Mouse (Mus musculus): ENCODE data around the gene Pon2. TPM values are rescaled to one million over a fixed set of nuclear protein-coding genes. Genes with fewer than 3 reads are reported as not detected.
A peak's percentile ranks its signal among the peaks of the same experiment; 100 is the strongest.

Pon2 gene
- polyA plus RNA-seq, 1 experiment from 2014 or later: 32.4 TPM

DNA sequence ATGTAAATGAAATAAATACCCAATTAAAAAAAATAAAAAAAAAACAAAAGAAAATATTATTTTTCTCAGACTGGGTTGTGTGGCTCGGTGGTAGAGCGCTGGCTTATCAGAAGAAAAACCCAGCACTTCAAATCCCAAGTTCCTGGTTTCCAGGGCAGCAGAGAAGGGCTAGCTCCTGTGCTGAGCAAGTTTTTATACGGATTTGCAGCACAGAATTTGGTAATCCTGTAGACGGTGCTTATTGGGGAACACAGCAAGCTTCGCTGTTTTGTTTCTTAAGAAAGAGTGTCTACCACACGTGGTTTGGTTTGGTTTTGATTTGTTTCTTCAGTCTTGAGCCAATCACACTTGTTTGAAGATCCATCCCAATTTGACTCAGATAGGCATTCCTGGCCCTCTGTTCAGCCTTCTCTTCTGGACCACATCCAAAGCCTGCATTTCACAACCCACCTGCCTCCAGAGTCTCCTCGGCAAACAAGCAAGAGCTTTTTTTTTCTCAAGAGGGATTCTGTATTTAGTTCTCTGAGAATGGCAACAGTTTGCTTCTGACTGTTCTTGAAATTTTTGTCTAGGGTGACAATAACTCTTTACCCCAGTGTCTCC lies 11.4 kb upstream of the Pon2 start:
- H3K4me1 ChIP-seq (replicated peaks): peaks cover 4% of the 10 kb centered on the region; the same call in 1 of the 2 replicates
- H3K27me3 ChIP-seq (ENCODE audit: insufficient read depth, poor library complexity, severe bottlenecking): no peaks in the 10 kb centered on the region
- H3K4me3 ChIP-seq: no peak overlapping the region
- H3K9me3 ChIP-seq: no peaks in the 10 kb centered on the region
- H3K36me3 ChIP-seq: no peaks in the 10 kb centered on the region
- WGBS: 83% methylated on average over 7 of the region's 7 CpGs
- DNase-seq (ENCODE audit: low spot score): no peak
- no peak overlapping the region for H3K27ac ChIP-seq

DNA sequence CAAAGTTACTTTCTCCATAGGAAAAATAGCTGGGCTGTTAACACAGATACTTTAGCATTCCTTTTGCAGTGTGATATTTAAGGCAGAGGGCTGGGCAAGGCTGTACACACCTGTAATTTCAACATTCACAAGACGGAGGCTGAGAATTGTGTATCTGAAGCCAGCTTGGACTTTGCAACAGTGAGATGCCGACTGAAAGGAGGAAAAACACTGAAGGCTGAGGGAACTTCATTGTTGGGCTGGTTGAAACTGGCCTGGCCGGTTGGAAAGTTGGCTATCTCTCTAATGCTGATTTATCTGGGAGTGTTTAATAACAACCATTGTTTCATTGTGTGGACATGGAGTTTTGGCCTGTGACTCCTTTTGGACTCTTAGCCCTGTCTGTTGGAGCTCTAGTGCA lies 7.7 kb upstream of the Pon2 start:
- Histone ChIP-seq H3K9me3 (no peaks in the 10 kb centered on the region), H3K27ac (no peak overlapping the region), H3K4me3 (no peak overlapping the region), H3K4me1 (replicated peaks) (peaks cover 4% of the 10 kb centered on the region; the same call in 1 of the 2 replicates), H3K36me3 (no peaks in the 10 kb centered on the region), H3K27me3 (ENCODE audit: insufficient read depth, poor library complexity, severe bottlenecking) (no peaks in the 10 kb centered on the region)
- DNase-seq (ENCODE audit: low spot score): no peak
- 82% methylated on average over 3 of the region's 3 CpGs for WGBS

DNA sequence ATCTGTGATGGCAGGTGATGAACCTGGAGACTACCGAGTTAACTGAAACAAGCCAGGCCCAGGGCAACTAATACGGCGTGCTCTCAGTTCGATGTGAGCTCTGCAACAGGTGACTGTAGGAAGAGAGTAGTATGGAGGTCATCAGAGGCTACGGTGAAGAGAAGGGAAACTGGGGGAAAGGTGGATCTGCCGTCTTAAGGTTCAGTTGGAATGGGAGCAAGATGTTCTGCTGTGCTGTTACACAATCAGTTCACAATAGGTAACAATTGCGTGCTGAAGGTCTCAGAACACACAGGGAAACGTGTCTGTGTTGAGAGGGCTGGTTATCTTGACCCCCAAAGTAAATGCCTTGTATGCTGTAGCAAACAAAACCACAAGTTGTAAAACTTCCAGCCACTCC lies 6.7 kb upstream of the Pon2 start:
- H3K4me1 ChIP-seq (replicated peaks): peaks cover 4% of the 10 kb centered on the region; the same call in 1 of the 2 replicates
- peaks cover 2% of the 10 kb centered on the region; the same call in 1 of the 2 replicates for H3K27me3 ChIP-seq (ENCODE audit: insufficient read depth, poor library complexity, severe bottlenecking)
- H3K27ac ChIP-seq: no peak overlapping the region
- 87% methylated on average over 8 of the region's 8 CpGs for WGBS
- no peaks in the 10 kb centered on the region for H3K36me3 ChIP-seq
- no peaks in the 10 kb centered on the region for H3K9me3 ChIP-seq
- no peak for DNase-seq (ENCODE audit: low spot score)
- no peak overlapping the region for H3K4me3 ChIP-seq

DNA sequence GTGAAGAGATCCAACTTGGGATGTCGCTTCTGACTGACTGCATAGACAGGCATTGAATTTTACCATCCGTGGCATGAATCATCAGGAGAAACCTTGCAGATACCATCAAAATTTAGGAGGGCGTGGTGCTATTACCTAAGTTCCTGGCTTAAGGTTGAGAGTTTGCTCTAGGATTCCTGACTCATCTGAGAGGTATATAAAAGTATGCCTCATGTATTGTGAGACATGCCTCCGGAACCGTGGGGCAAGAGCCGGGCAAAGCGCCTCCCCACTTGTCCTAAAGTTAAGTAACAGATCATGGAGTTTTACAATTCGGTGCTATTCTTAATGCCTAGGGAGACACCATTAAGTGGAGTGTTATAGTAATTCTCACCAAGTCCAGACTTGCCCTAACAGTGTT lies 2.4 kb upstream of the Pon2 start:
- Histone ChIP-seq H3K4me1 (replicated peaks) (peaks cover 23% of the 10 kb centered on the region), H3K9me3 (no peaks in the 10 kb centered on the region), H3K27me3 (ENCODE audit: insufficient read depth, poor library complexity, severe bottlenecking) (peaks cover 7% of the 10 kb centered on the region; the same call in 1 of the 2 replicates), H3K4me3 (no peak overlapping the region), H3K27ac (no peak overlapping the region), H3K36me3 (no peaks in the 10 kb centered on the region)
- 92% methylated on average over 8 of the region's 8 CpGs for WGBS
- DNase-seq (ENCODE audit: low spot score): no peak

DNA sequence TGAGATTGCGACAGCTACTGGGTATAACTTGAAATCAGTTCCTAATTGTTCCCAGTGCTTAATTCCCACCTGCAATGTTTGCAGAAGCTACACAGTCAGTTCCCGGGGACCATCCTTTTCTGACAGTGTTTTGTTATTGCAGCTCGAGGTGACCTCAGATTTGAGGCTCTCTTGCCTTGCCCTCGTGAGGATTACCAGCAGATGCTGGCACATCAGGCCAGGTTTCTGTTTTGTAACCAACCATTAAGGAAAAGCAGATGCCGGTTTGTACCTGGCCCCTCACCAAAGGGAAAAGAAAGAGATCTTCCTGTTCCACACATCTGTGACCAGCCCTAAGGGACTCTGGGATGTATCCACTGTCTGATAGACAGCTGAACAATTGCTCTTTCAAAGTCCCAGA lies 1.3 kb upstream of the Pon2 start:
- Histone ChIP-seq H3K27me3 (ENCODE audit: insufficient read depth, poor library complexity, severe bottlenecking) (peaks cover 7% of the 10 kb centered on the region; the same call in 1 of the 2 replicates), H3K4me3 (no peak overlapping the region), H3K36me3 (no peaks in the 10 kb centered on the region), H3K27ac (no peak overlapping the region), H3K4me1 (replicated peaks) (peaks cover 19% of the 10 kb centered on the region), H3K9me3 (no peaks in the 10 kb centered on the region)
- WGBS: 60% methylated on average over 5 of the region's 5 CpGs
- no peak for DNase-seq (ENCODE audit: low spot score)

DNA sequence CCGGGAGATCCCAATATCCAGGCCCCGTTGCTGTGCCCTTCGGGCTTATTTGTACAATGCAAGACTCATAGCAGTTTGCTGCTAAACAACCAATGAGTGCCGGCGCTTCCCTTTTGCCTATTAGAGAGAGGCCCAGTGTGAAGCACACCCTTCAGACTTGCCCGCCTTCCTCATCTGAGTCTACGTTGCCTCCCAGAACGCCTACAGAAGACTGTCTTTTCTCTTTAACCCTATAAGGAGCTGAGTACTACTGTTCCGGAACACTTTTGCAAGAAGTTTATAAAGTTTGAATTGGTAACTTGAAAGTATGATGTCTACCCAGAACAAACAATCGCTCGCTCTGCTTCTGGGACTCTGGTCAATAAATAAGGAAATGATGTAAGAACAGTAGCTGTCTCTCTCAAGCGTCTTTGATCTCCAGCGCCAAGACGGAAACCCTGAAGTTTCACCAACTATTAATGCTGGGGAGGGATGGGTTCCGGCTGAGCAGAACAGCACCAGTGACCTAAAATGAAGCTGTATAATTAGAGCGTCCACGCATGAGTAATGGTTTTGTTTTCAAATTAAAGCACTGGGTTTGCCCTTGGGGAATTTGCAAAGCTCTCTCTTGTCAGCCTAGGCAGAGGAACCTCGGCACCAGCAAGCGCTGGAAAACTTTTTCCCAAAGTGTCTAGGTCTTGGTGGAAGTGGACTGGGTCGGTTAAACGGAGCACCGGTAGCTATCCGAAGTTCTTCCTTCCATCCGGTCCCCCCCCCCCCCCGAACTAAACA lies 749 bp downstream of the Pon2 start:
- Histone ChIP-seq H3K36me3 (0 out of 2 replicates have a peak, but pooled peaks cover under 1% of the 10 kb centered on the region), H3K27me3 (ENCODE audit: insufficient read depth, poor library complexity, severe bottlenecking) (peaks cover 7% of the 10 kb centered on the region; the same call in 1 of the 2 replicates), H3K4me1 (replicated peaks) (peaks cover 19% of the 10 kb centered on the region), H3K9me3 (no peaks in the 10 kb centered on the region), H3K4me3 (peak overlapping the region; percentile 78), H3K27ac (peak overlapping the region; percentile 96)
- 5% methylated on average over 25 of the region's 25 CpGs for WGBS
- peak; percentile 59 for DNase-seq (ENCODE audit: low spot score)

DNA sequence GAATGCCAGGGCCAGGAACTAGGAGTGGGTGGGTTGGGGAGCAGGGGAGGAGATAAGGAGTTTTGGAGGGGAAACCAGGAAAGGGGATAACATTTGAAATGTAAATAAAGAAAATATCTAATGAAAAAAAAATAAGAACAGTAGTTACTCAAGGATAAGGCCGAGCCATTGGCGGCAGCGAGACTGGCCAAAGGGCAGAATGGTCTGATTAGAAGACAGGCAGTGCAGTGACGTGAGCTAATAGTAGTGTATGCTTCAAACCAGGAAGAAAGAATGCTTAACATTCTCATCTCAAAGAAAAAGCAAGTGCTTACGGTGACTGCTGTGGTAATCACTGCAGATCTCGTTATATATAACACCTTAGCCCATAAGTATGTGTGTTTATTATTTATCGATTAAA lies 2.2 kb downstream of the Pon2 start:
- H3K4me1 ChIP-seq (replicated peaks): peaks cover 19% of the 10 kb centered on the region
- DNase-seq (ENCODE audit: low spot score): no peak
- H3K9me3 ChIP-seq: no peaks in the 10 kb centered on the region
- H3K27ac ChIP-seq: no peak overlapping the region
- H3K27me3 ChIP-seq (ENCODE audit: insufficient read depth, poor library complexity, severe bottlenecking): peaks cover 7% of the 10 kb centered on the region; the same call in 1 of the 2 replicates
- no peak overlapping the region for H3K4me3 ChIP-seq
- 96% methylated on average over 7 of the region's 7 CpGs for WGBS
- H3K36me3 ChIP-seq: peaks cover 3% of the 10 kb centered on the region; the same call in 1 of the 2 replicates

DNA sequence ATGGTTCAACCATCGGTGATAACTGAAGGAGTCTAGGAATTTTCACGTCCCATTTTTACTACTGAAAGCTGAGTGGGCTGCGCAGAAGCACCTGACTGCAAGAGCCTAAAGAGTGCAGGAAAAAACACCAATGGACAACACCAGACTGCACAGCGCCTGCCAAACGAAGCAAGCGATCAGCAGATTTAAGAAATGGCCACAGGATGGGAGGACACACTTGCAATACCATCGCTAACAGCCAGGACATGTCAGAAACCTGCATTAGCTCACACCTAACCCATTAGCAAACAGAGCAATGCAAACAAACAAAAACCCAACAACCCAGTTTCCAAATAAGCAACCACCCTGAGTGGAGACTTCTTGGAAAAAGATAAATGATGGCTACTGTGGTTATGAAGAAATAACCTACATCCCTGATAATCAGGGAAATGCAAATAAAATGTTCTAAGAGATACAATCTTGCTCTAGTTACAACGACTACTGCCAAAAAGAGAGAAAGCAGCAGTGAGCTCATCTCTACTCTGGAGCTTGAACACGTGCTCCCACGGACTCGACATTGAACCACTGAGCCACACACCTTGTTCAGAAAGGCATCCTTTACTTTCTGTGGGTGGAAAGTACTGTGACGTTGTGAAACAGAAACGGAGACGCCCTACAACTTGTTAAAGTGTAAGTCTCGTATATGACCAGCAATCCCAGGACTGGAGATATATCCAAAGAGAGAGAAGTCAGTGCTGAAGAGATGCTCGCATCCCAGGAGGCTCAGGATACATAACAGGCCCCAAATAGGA lies 3.4 kb downstream of the Pon2 start:
- DNase-seq (ENCODE audit: low spot score): no peak

DNA sequence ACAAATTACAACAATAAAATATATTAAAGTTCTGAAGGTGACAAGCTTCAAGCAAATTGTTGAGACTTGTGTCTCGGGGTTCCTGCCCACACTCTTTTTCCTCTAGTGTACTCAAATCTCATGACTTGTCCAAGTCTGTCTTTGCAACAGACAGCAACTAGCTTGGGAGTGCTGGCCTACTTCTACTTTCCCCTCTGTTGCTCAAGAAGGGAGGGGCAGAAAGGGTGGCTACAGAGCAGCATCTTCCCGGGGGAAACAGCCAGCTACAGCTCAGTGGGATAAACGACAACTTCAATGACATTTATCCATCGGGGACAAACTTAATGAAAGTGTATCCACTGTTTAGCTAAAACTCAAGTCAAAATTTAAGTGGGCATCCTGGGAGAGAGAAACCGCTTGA lies 5.4 kb downstream of the Pon2 start:
- 0 out of 2 replicates have a peak, but pooled peaks cover 4% of the 10 kb centered on the region for H3K27me3 ChIP-seq (ENCODE audit: insufficient read depth, poor library complexity, severe bottlenecking)
- H3K4me1 ChIP-seq (replicated peaks): peaks cover 14% of the 10 kb centered on the region
- WGBS: 83% methylated on average over 5 of the region's 5 CpGs
- peaks cover 7% of the 10 kb centered on the region; the same call in 1 of the 2 replicates for H3K36me3 ChIP-seq
- H3K27ac ChIP-seq: no peak overlapping the region
- H3K4me3 ChIP-seq: no peak overlapping the region
- no peak for DNase-seq (ENCODE audit: low spot score)
- H3K9me3 ChIP-seq: no peaks in the 10 kb centered on the region

More for the DNA sequence above, 3.4 kb downstream of the Pon2 start:
- WGBS: 92% methylated on average over 16 of the region's 16 CpGs
- Histone ChIP-seq H3K4me1 (replicated peaks) (peaks cover 19% of the 10 kb centered on the region), H3K27me3 (ENCODE audit: insufficient read depth, poor library complexity, severe bottlenecking) (peaks cover 4% of the 10 kb centered on the region; the same call in 1 of the 2 replicates), H3K9me3 (no peaks in the 10 kb centered on the region), H3K4me3 (no peak overlapping the region), H3K36me3 (peaks cover 3% of the 10 kb centered on the region; the same call in 1 of the 2 replicates), H3K27ac (no peak overlapping the region)

DNA sequence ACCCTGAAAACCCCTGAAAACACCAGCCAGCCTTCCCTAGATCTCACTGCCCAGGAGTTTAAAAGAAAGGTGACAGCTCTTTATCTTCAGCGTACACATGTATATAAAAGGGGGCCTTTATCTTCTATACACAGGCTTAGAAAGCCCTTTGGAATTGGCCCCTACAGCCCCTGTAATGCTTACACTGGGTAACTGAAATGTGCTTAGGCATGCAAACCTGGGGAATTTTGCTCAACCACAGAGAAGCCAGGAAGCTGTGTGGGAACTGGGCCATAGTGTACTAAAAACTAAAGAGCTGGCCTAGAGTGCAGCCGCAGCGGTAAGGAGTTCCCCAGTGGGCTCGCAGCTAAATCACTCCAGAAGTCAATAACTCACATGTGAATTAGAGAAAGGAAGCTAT lies 6.8 kb downstream of the Pon2 start:
- Histone ChIP-seq H3K27me3 (ENCODE audit: insufficient read depth, poor library complexity, severe bottlenecking) (0 out of 2 replicates have a peak, but pooled peaks cover 2% of the 10 kb centered on the region), H3K36me3 (peaks cover 7% of the 10 kb centered on the region; the same call in 1 of the 2 replicates), H3K4me1 (replicated peaks) (peaks cover 2% of the 10 kb centered on the region), H3K27ac (no peak overlapping the region), H3K9me3 (no peaks in the 10 kb centered on the region), H3K4me3 (no peak overlapping the region)
- no peak for DNase-seq (ENCODE audit: low spot score)
- 88% methylated on average over 4 of the region's 4 CpGs for WGBS

DNA sequence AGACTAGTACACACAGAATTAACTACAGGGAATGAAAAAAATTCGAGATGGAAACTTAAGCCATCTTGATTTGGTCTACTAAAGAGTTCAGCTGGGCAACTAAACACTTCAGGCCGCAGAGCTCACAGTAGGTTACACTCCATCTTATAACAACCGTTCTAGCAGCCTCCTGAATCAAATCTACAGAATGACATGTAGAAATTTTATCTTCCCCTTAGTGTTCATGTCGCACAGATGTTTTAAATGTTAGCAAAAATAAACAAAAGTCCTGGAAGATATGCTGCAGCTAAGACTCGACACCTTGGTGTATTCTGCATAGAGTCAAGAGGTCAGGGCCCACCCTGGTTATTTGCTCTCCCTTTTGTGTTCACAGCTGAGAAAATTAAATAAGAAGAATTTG lies 10.3 kb downstream of the Pon2 start:
- Histone ChIP-seq H3K27me3 (ENCODE audit: insufficient read depth, poor library complexity, severe bottlenecking) (no peaks in the 10 kb centered on the region), H3K4me3 (no peak overlapping the region), H3K36me3 (peaks cover 7% of the 10 kb centered on the region; the same call in 1 of the 2 replicates), H3K27ac (peak overlapping the region; percentile 1; the same call in 1 of the 2 replicates), H3K4me1 (replicated peaks) (no peaks in the 10 kb centered on the region; the same call in 1 of the 2 replicates), H3K9me3 (0 out of 2 replicates have a peak, but pooled peaks cover 2% of the 10 kb centered on the region)
- peak; percentile 28 for DNase-seq (ENCODE audit: low spot score)
- 66% methylated on average over 5 of the region's 5 CpGs for WGBS

DNA sequence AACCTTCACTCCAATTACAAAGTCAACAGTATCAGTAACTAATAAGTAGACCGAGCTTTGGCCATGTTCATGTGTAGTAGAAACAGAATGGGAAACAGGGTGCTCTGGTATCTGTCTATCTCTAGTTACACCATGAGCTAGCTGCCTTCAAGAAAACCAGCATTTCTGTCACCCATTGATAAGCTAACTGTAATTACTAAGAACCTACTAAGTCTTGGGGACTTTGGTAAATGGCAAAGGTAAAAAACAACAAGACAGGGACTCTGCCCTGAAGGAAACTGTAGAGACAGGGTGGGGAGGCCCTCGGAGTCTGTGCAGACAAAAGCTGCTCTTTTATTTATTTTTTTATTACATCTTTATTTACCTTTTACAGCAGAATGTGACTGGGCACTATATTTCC lies 10.9 kb downstream of the Pon2 start:
- H3K27me3 ChIP-seq (ENCODE audit: insufficient read depth, poor library complexity, severe bottlenecking): no peaks in the 10 kb centered on the region
- H3K9me3 ChIP-seq: 0 out of 2 replicates have a peak, but pooled peaks cover 2% of the 10 kb centered on the region
- no peak overlapping the region for H3K4me3 ChIP-seq
- peaks cover 6% of the 10 kb centered on the region; the same call in 1 of the 2 replicates for H3K36me3 ChIP-seq
- peaks cover 4% of the 10 kb centered on the region for H3K4me1 ChIP-seq (replicated peaks)
- 81% methylated on average over 2 of the region's 2 CpGs for WGBS
- no peak for DNase-seq (ENCODE audit: low spot score)
- no peak overlapping the region for H3K27ac ChIP-seq

All from hindbrain, embryonic 10.5 days (tissue).